Comparison of ENCODE assay signal across 9 mouse cellular contexts in genomic region chr4:123155004-123155403, GRCm38 (mm10). TPM values are rescaled to one million over a fixed set of nuclear protein-coding genes. Genes with fewer than 3 reads are reported as not detected.
DNase-seq lines count a peak whose midpoint lies in the region; ATAC-seq and TF ChIP-seq lines count a peak whose summit lies in the region.
"Had no signal": no experiment of that assay in that cellular context is flagged by ENCODE, and none has a peak within 500 bp of the region (broad histone marks: within the 10 kb centered on the region; RNA-seq: fewer than 3 reads in every experiment).

No protein-coding gene starts in this region.

- no peaks in the 10 kb centered on the region for H3K9me3 ChIP-seq in forebrain, embryonic 14.5 days (replicated peaks; ENCODE audit: control insufficient read depth, low read length)
- H3K9me3 ChIP-seq in forebrain, embryonic 11.5 days (ENCODE audit: control insufficient read depth, low read length) = no peaks in the 10 kb centered on the region
- no peaks in the 10 kb centered on the region for H3K9me3 ChIP-seq in liver, postnatal 0 days (ENCODE audit: low read length)
- H3K9me3 ChIP-seq in liver, embryonic 11.5 days (ENCODE audit: control insufficient read depth, low read length) = no peaks in the 10 kb centered on the region

- H3K4me1 ChIP-seq in forebrain, embryonic 14.5 days (ENCODE audit: control insufficient read depth, insufficient read depth, low read length) = no peaks in the 10 kb centered on the region
- no peaks in the 10 kb centered on the region for H3K4me1 ChIP-seq in forebrain, embryonic 11.5 days (replicated peaks; ENCODE audit: control insufficient read depth, insufficient read depth, low read length)
- H3K4me1 ChIP-seq in liver, postnatal 0 days (ENCODE audit: insufficient read depth) = no peaks in the 10 kb centered on the region
- H3K4me1 ChIP-seq in liver, embryonic 11.5 days (replicated peaks; ENCODE audit: control insufficient read depth, insufficient read depth, low read length) = no peaks in the 10 kb centered on the region

- no peak for ATAC-seq in forebrain, embryonic 14.5 days
- no peak for ATAC-seq in forebrain, embryonic 11.5 days (replicated peaks; ENCODE audit: low FRiP score)
- no peak for ATAC-seq in liver, postnatal 0 days
- no peak for ATAC-seq in liver, embryonic 11.5 days (replicated peaks; ENCODE audit: low FRiP score)
- peak; percentile 75 for ATAC-seq in megakaryocyte-erythroid progenitor cell, adult 5-6 weeks (replicated peaks; ENCODE audit: low FRiP score, low TSS enrichment, poor library complexity, severe bottlenecking)

- no peak for TF ChIP-seq EP300 in liver, postnatal 0 days (IDR thresholded peaks at IDR 0.05; ENCODE audit: low read depth)

- no peaks in the 10 kb centered on the region for H3K27me3 ChIP-seq in forebrain, embryonic 14.5 days (replicated peaks; ENCODE audit: control insufficient read depth, insufficient read depth, low read length)
- H3K27me3 ChIP-seq in forebrain, embryonic 11.5 days (ENCODE audit: control insufficient read depth, insufficient read depth, low read length) = peaks cover 2% of the 10 kb centered on the region; the same call in 1 of the 2 replicates
- 0 out of 2 replicates have a peak, but pooled peaks cover 3% of the 10 kb centered on the region for H3K27me3 ChIP-seq in liver, postnatal 0 days (ENCODE audit: insufficient read depth, low read length)
- no peaks in the 10 kb centered on the region for H3K27me3 ChIP-seq in liver, embryonic 11.5 days (replicated peaks; ENCODE audit: control insufficient read depth, insufficient read depth, low read length)

- 27% methylated on average over 4 of the region's 4 CpGs for WGBS in forebrain, embryonic 14.5 days
- WGBS in forebrain, embryonic 11.5 days = 25% methylated on average over 4 of the region's 4 CpGs
- WGBS in liver, postnatal 0 days (ENCODE audit: insufficient replicate concordance) = 17% methylated on average over 4 of the region's 4 CpGs
- 22% methylated on average over 4 of the region's 4 CpGs for WGBS in liver, embryonic 11.5 days

- peak; percentile 58 for TF ChIP-seq CTCF in liver, postnatal 0 days (IDR thresholded peaks at IDR 0.05; ENCODE audit: low read depth)

- no peak overlapping the region for H3K4me2 ChIP-seq in forebrain, embryonic 14.5 days (ENCODE audit: low read length)
- no peak overlapping the region for H3K4me2 ChIP-seq in forebrain, embryonic 11.5 days (ENCODE audit: low read depth, low read length, severe bottlenecking)
- no peak overlapping the region for H3K4me2 ChIP-seq in liver, postnatal 0 days (ENCODE audit: low read depth, low read length)
- no peak overlapping the region for H3K4me2 ChIP-seq in liver, embryonic 11.5 days

- H3K9ac ChIP-seq in forebrain, embryonic 14.5 days (ENCODE audit: low read length) = no peak overlapping the region
- no peak overlapping the region for H3K9ac ChIP-seq in forebrain, embryonic 11.5 days (ENCODE audit: low read length)
- no peak overlapping the region for H3K9ac ChIP-seq in liver, postnatal 0 days (replicated peaks)
- no peak overlapping the region for H3K9ac ChIP-seq in liver, embryonic 11.5 days (ENCODE audit: low read depth, low read length)

- H3K4me3 ChIP-seq in forebrain, embryonic 14.5 days (ENCODE audit: low read depth, low read length) = no peak overlapping the region
- H3K4me3 ChIP-seq in forebrain, embryonic 11.5 days (ENCODE audit: low read depth, low read length) = no peak overlapping the region
- H3K4me3 ChIP-seq in liver, postnatal 0 days (ENCODE audit: low read depth, low read length) = no peak overlapping the region
- no peak overlapping the region for H3K4me3 ChIP-seq in liver, embryonic 11.5 days (ENCODE audit: low read depth, low read length)

- H3K27ac ChIP-seq in forebrain, embryonic 14.5 days (ENCODE audit: low read depth, low read length) = no peak overlapping the region
- H3K27ac ChIP-seq in forebrain, embryonic 11.5 days (ENCODE audit: low read depth, low read length) = no peak overlapping the region
- no peak overlapping the region for H3K27ac ChIP-seq in liver, postnatal 0 days (ENCODE audit: low read depth)
- H3K27ac ChIP-seq in liver, embryonic 11.5 days (ENCODE audit: low read depth, low read length) = no peak overlapping the region

- DNase-seq in forebrain, embryonic 14.5 days (ENCODE audit: low spot score) = peak; percentile 84
- no peak for DNase-seq in forebrain, embryonic 11.5 days (ENCODE audit: low spot score)
- no peak for DNase-seq in liver, postnatal 0 days
- no peak for DNase-seq in liver, embryonic 11.5 days (ENCODE audit: low spot score)
- DNase-seq in adipocyte (ENCODE audit: low spot score) = peak; percentile 41
- DNase-seq in heart, postnatal 4 days = peak; percentile 27
- no peak for DNase-seq in gastrocnemius, adult 8-10 months (ENCODE audit: low spot score in 2 of 2)

- no peaks in the 10 kb centered on the region for H3K36me3 ChIP-seq in forebrain, embryonic 14.5 days (ENCODE audit: control insufficient read depth, insufficient read depth, low read length)
- no peaks in the 10 kb centered on the region for H3K36me3 ChIP-seq in forebrain, embryonic 11.5 days (ENCODE audit: control insufficient read depth, insufficient read depth, low read length)
- H3K36me3 ChIP-seq in liver, postnatal 0 days (replicated peaks; ENCODE audit: insufficient read depth, low read length) = no peaks in the 10 kb centered on the region
- H3K36me3 ChIP-seq in liver, embryonic 11.5 days (ENCODE audit: control insufficient read depth, insufficient read depth, low read length) = no peaks in the 10 kb centered on the region

RNA-seq across cellular contexts. Expression of gene Ppie, which starts 15.3 kb away (rescaled TPM):
- 86.4 and 88.3 TPM in 2 replicates for polyA plus RNA-seq in forebrain, embryonic 14.5 days (2014; fragmentation: Nextera tagmentation; extraction: Ambion mirVana)
- 116 and 123 TPM in 2 replicates for polyA plus RNA-seq in forebrain, embryonic 11.5 days (2014; fragmentation: Nextera tagmentation; extraction: Ambion mirVana)
- polyA plus RNA-seq in liver, postnatal 0 days (2015; fragmentation: Nextera tagmentation; extraction: Ambion mirVana) = 25.4 and 26.6 TPM in 2 replicates
- polyA plus RNA-seq in liver, embryonic 11.5 days (2014; fragmentation: Nextera tagmentation; extraction: Ambion mirVana) = 108 and 110 TPM in 2 replicates
- 10 to 100 TPM; 33.5 to 35.2 TPM for total RNA-seq in heart, postnatal 4 days (2021)
- 74.5 and 87.1 TPM in 2 replicates for total RNA-seq in megakaryocyte-erythroid progenitor cell, adult 5-6 weeks (2014; fragmentation: Nextera tagmentation)
- 61.6 and 78.6 TPM in 2 replicates for total RNA-seq in megakaryocyte-erythroid progenitor cell, adult 5-6 weeks (2017)
- total RNA-seq in gastrocnemius, adult 8-10 months (2022) = 10 to 100 TPM; 18.7 to 23.7 (median 19.9) TPM

RNA-seq across cellular contexts. Expression of gene Hpcal4, which starts 28.0 kb away (rescaled TPM):
- polyA plus RNA-seq in forebrain, embryonic 14.5 days (2014; fragmentation: Nextera tagmentation; extraction: Ambion mirVana) = 19.9 and 34.7 TPM in 2 replicates
- 0.41 and 0.60 TPM in 2 replicates for polyA plus RNA-seq in forebrain, embryonic 11.5 days (2014; fragmentation: Nextera tagmentation; extraction: Ambion mirVana)
- polyA plus RNA-seq in liver, postnatal 0 days (2015; fragmentation: Nextera tagmentation; extraction: Ambion mirVana) = not detected in 2 replicates
- 0.32 and 0.48 TPM in 2 replicates for polyA plus RNA-seq in liver, embryonic 11.5 days (2014; fragmentation: Nextera tagmentation; extraction: Ambion mirVana)
- under 1 TPM; 0.26 to 0.54 TPM for total RNA-seq in heart, postnatal 4 days (2021)
- not detected in 2 replicates for total RNA-seq in megakaryocyte-erythroid progenitor cell, adult 5-6 weeks (2014; fragmentation: Nextera tagmentation)
- not detected in 2 replicates for total RNA-seq in megakaryocyte-erythroid progenitor cell, adult 5-6 weeks (2017)
- under 1 TPM in 1 of 4 experiments, not detected in 3; 0.36 TPM for total RNA-seq in gastrocnemius, adult 8-10 months (2022)

RNA-seq across cellular contexts. Expression of gene Oxct2b, which starts 38.9 kb away (rescaled TPM):
- 0.13 and 0.35 TPM in 2 replicates for polyA plus RNA-seq in forebrain, embryonic 14.5 days (2014; fragmentation: Nextera tagmentation; extraction: Ambion mirVana)
- polyA plus RNA-seq in forebrain, embryonic 11.5 days (2014; fragmentation: Nextera tagmentation; extraction: Ambion mirVana) = not detected in 2 replicates
- not detected in 2 replicates for polyA plus RNA-seq in liver, postnatal 0 days (2015; fragmentation: Nextera tagmentation; extraction: Ambion mirVana)
- polyA plus RNA-seq in liver, embryonic 11.5 days (2014; fragmentation: Nextera tagmentation; extraction: Ambion mirVana) = not detected in 2 replicates
- not detected for total RNA-seq in heart, postnatal 4 days (2021)
- total RNA-seq in megakaryocyte-erythroid progenitor cell, adult 5-6 weeks (2014; fragmentation: Nextera tagmentation) = not detected in 2 replicates
- not detected in 2 replicates for total RNA-seq in megakaryocyte-erythroid progenitor cell, adult 5-6 weeks (2017)
- total RNA-seq in gastrocnemius, adult 8-10 months (2022) = not detected

RNA-seq across cellular contexts. Expression of gene Nt5c1a, which starts 46.3 kb away (rescaled TPM):
- polyA plus RNA-seq in forebrain, embryonic 14.5 days (2014; fragmentation: Nextera tagmentation; extraction: Ambion mirVana) = not detected in 2 replicates
- polyA plus RNA-seq in forebrain, embryonic 11.5 days (2014; fragmentation: Nextera tagmentation; extraction: Ambion mirVana) = not detected in 2 replicates
- not detected in 2 replicates for polyA plus RNA-seq in liver, postnatal 0 days (2015; fragmentation: Nextera tagmentation; extraction: Ambion mirVana)
- polyA plus RNA-seq in liver, embryonic 11.5 days (2014; fragmentation: Nextera tagmentation; extraction: Ambion mirVana) = not detected in 2 replicates
- total RNA-seq in heart, postnatal 4 days (2021) = 10 to 100 TPM; 21.3 to 24.6 TPM
- not detected in 2 replicates for total RNA-seq in megakaryocyte-erythroid progenitor cell, adult 5-6 weeks (2014; fragmentation: Nextera tagmentation)
- not detected in 2 replicates for total RNA-seq in megakaryocyte-erythroid progenitor cell, adult 5-6 weeks (2017)
- total RNA-seq in gastrocnemius, adult 8-10 months (2022) = 10 to 100 TPM; 41.9 to 58.6 (median 47.2) TPM
- polyA plus RNA-seq: neural tube, embryonic 14.5 days had no signal

RNA-seq across cellular contexts. Expression of gene Bmp8b, which starts 50.0 kb away (rescaled TPM):
- polyA plus RNA-seq in forebrain, embryonic 14.5 days (2014; fragmentation: Nextera tagmentation; extraction: Ambion mirVana) = 0.08 and 0.21 TPM in 2 replicates
- 0.20 and 0.24 TPM in 2 replicates for polyA plus RNA-seq in forebrain, embryonic 11.5 days (2014; fragmentation: Nextera tagmentation; extraction: Ambion mirVana)
- 0.07 and 0.09 TPM in 2 replicates for polyA plus RNA-seq in liver, postnatal 0 days (2015; fragmentation: Nextera tagmentation; extraction: Ambion mirVana)
- 1.7 and 2.2 TPM in 2 replicates for polyA plus RNA-seq in liver, embryonic 11.5 days (2014; fragmentation: Nextera tagmentation; extraction: Ambion mirVana)
- total RNA-seq in heart, postnatal 4 days (2021) = not detected
- total RNA-seq in megakaryocyte-erythroid progenitor cell, adult 5-6 weeks (2014; fragmentation: Nextera tagmentation) = 0.33 TPM in 1 of 2 replicates, not detected in the other
- total RNA-seq in megakaryocyte-erythroid progenitor cell, adult 5-6 weeks (2017) = not detected in 2 replicates
- not detected for total RNA-seq in gastrocnemius, adult 8-10 months (2022)

Comparison
In these comparisons a context has a peak if more than half of its experiments do, and no peak if none do; other contexts are left out.
1. DNase-seq: peak in forebrain, embryonic 14.5 days (single experiment), adipocyte (single experiment) and heart, postnatal 4 days (single experiment); none in forebrain, embryonic 11.5 days (single experiment), liver, postnatal 0 days (single experiment), liver, embryonic 11.5 days (single experiment) and gastrocnemius, adult 8-10 months (0 of 2).
2. RNA of gene Hpcal4, which starts 28.0 kb away (polyA plus RNA-seq): 19.9 to 34.7 TPM in forebrain, embryonic 14.5 days; 0.32 to 0.48 TPM in liver, embryonic 11.5 days, 0.41 to 0.60 TPM in forebrain, embryonic 11.5 days and not detected in liver, postnatal 0 days; every median in the first group is over 10 times any median in the second.